In the genomic region with DNA sequence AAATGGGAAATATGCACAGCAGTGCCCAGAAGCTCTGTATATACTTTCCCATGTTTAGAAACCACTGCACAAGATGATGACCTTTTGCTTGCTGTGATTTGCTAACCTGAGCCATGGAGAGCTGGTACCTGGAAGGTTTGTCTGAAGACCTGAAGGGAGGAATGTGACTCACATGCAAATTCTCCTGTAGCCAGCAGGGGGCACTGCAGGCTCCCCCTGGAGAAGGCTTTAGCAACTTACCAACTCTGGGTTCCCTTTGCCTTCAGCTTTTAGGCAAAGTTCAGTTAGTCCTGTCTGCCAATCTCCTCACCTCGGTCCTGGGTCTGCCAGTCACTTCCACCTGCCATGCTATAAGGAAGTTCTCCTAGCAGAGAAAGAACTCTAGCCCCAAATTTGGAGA, we compare ENCODE assay signal across 9 mouse cellular contexts. TPM values are rescaled to one million over a fixed set of nuclear protein-coding genes. Genes with fewer than 3 reads are reported as not detected.
A peak's percentile ranks its signal among the peaks of the same experiment; 100 is the strongest.
DNase-seq lines count a peak whose midpoint lies in the region; ATAC-seq and TF ChIP-seq lines count a peak whose summit lies in the region.
"Had no signal": no experiment of that assay in that cellular context is flagged by ENCODE, and none has a peak within 500 bp of the region (broad histone marks: within the 10 kb centered on the region; RNA-seq: fewer than 3 reads in every experiment).

No protein-coding gene starts in this region.

- no peak overlapping the region for H3K4me3 ChIP-seq in forebrain, embryonic 14.5 days (ENCODE audit: low read depth, low read length)
- H3K4me3 ChIP-seq in forebrain, embryonic 11.5 days (ENCODE audit: low read depth, low read length) = no peak overlapping the region
- H3K4me3 ChIP-seq in lung, adult 2 months (replicated peaks; ENCODE audit: extremely low read depth, low read depth, low read length) = no peak overlapping the region
- H3K4me3 ChIP-seq in embryonic facial prominence, embryonic 11.5 days (ENCODE audit: low read depth, low read length) = no peak overlapping the region
- H3K4me3 ChIP-seq: hindbrain, embryonic 15.5 days had no signal

- H3K4me1 ChIP-seq in forebrain, embryonic 14.5 days (ENCODE audit: control insufficient read depth, insufficient read depth, low read length) = no peaks in the 10 kb centered on the region
- no peaks in the 10 kb centered on the region for H3K4me1 ChIP-seq in forebrain, embryonic 11.5 days (replicated peaks; ENCODE audit: control insufficient read depth, insufficient read depth, low read length)
- H3K4me1 ChIP-seq in lung, adult 2 months (ENCODE audit: control insufficient read depth, insufficient read depth, low read length) = no peaks in the 10 kb centered on the region
- no peaks in the 10 kb centered on the region for H3K4me1 ChIP-seq in embryonic facial prominence, embryonic 11.5 days (ENCODE audit: control insufficient read depth, insufficient read depth, low read length)

- 8% methylated on average over 1 of the region's 1 CpGs for WGBS in forebrain, embryonic 14.5 days
- 22% methylated on average over 1 of the region's 1 CpGs for WGBS in forebrain, embryonic 11.5 days
- 6% methylated on average over 1 of the region's 1 CpGs for WGBS in lung, adult 2 months
- 19% methylated on average over 1 of the region's 1 CpGs for WGBS in embryonic facial prominence, embryonic 11.5 days

- H3K9ac ChIP-seq in forebrain, embryonic 14.5 days (ENCODE audit: low read length) = no peak overlapping the region
- H3K9ac ChIP-seq in forebrain, embryonic 11.5 days (ENCODE audit: low read length) = no peak overlapping the region
- H3K9ac ChIP-seq in embryonic facial prominence, embryonic 11.5 days (replicated peaks; ENCODE audit: low read length) = no peak overlapping the region
- H3K9ac ChIP-seq: hindbrain, embryonic 15.5 days had no signal

- H3K9me3 ChIP-seq in forebrain, embryonic 14.5 days (replicated peaks; ENCODE audit: control insufficient read depth, low read length) = no peaks in the 10 kb centered on the region
- no peaks in the 10 kb centered on the region for H3K9me3 ChIP-seq in forebrain, embryonic 11.5 days (ENCODE audit: control insufficient read depth, low read length)
- no peaks in the 10 kb centered on the region for H3K9me3 ChIP-seq in embryonic facial prominence, embryonic 11.5 days (replicated peaks; ENCODE audit: control insufficient read depth, low read length)
- H3K9me3 ChIP-seq: hindbrain, embryonic 15.5 days had no signal

- no peak overlapping the region for H3K27ac ChIP-seq in forebrain, embryonic 14.5 days (ENCODE audit: low read depth, low read length)
- no peak overlapping the region for H3K27ac ChIP-seq in forebrain, embryonic 11.5 days (ENCODE audit: low read depth, low read length)
- H3K27ac ChIP-seq in embryonic facial prominence, embryonic 11.5 days (replicated peaks; ENCODE audit: low read depth, low read length) = no peak overlapping the region
- H3K27ac ChIP-seq: hindbrain, embryonic 15.5 days had no signal

- ATAC-seq in forebrain, embryonic 14.5 days = no peak
- ATAC-seq in forebrain, embryonic 11.5 days (replicated peaks; ENCODE audit: low FRiP score) = no peak
- ATAC-seq in embryonic facial prominence, embryonic 11.5 days (replicated peaks; ENCODE audit: insufficient number of reproducible peaks, low FRiP score, low TSS enrichment, low read depth) = no peak

- TF ChIP-seq CTCF in lung, adult 2 months (IDR thresholded peaks at IDR 0.05; ENCODE audit: insufficient read depth, low read length) = peak; percentile 83

- TF ChIP-seq POLR2A in lung, adult 2 months (IDR thresholded peaks at IDR 0.05; ENCODE audit: borderline replicate concordance, extremely low read depth, low read depth, low read length) = no peak

- peak; percentile 45 for DNase-seq in forebrain, embryonic 14.5 days (ENCODE audit: low spot score)
- no peak for DNase-seq in forebrain, embryonic 11.5 days (ENCODE audit: low spot score)
- DNase-seq in lung, adult 2 months = no peak
- DNase-seq in lung, postnatal 36 days = no peak
- peak; percentile 66 for DNase-seq in R1 (ENCODE audit: low read depth, low spot score)
- peak; percentile 66 for DNase-seq in embryonic facial prominence, embryonic 11.5 days (ENCODE audit: low spot score)
- peak; percentile 49 for DNase-seq in naive thymus-derived CD4-positive, alpha-beta T cell, adult 2 months (ENCODE audit: low read depth)
- no peak for DNase-seq in Muller cell, postnatal 12 days (ENCODE audit: inconsistent ontology term)

- H3K27me3 ChIP-seq in forebrain, embryonic 14.5 days (replicated peaks; ENCODE audit: control insufficient read depth, insufficient read depth, low read length) = no peaks in the 10 kb centered on the region
- H3K27me3 ChIP-seq in forebrain, embryonic 11.5 days (ENCODE audit: control insufficient read depth, insufficient read depth, low read length) = no peaks in the 10 kb centered on the region
- H3K27me3 ChIP-seq in embryonic facial prominence, embryonic 11.5 days (ENCODE audit: control insufficient read depth, insufficient read depth, low read length) = no peaks in the 10 kb centered on the region
- H3K27me3 ChIP-seq: hindbrain, embryonic 15.5 days had no signal

- no peak overlapping the region for H3K4me2 ChIP-seq in forebrain, embryonic 14.5 days (ENCODE audit: low read length)
- H3K4me2 ChIP-seq in forebrain, embryonic 11.5 days (ENCODE audit: low read depth, low read length, severe bottlenecking) = no peak overlapping the region
- H3K4me2 ChIP-seq in embryonic facial prominence, embryonic 11.5 days (ENCODE audit: low read depth, low read length) = no peak overlapping the region
- H3K4me2 ChIP-seq: hindbrain, embryonic 15.5 days had no signal

- no peaks in the 10 kb centered on the region for H3K36me3 ChIP-seq in forebrain, embryonic 14.5 days (ENCODE audit: control insufficient read depth, insufficient read depth, low read length)
- H3K36me3 ChIP-seq in forebrain, embryonic 11.5 days (ENCODE audit: control insufficient read depth, insufficient read depth, low read length) = no peaks in the 10 kb centered on the region
- no peaks in the 10 kb centered on the region for H3K36me3 ChIP-seq in embryonic facial prominence, embryonic 11.5 days (replicated peaks; ENCODE audit: control insufficient read depth, insufficient read depth, low read depth, low read length)
- H3K36me3 ChIP-seq: hindbrain, embryonic 15.5 days had no signal

RNA-seq across cellular contexts. Expression of a gene that starts 15.5 kb away (rescaled TPM):
- polyA plus RNA-seq in forebrain, embryonic 14.5 days (2014; fragmentation: Nextera tagmentation; extraction: Ambion mirVana) = not detected in 2 replicates
- not detected in 2 replicates for polyA plus RNA-seq in forebrain, embryonic 11.5 days (2014; fragmentation: Nextera tagmentation; extraction: Ambion mirVana)
- 0.69 and 0.77 TPM in 2 replicates for polyA plus RNA-seq in lung, adult 2 months (2012; rRNA removed)
- polyA plus RNA-seq in embryonic facial prominence, embryonic 11.5 days (2014; fragmentation: Nextera tagmentation; extraction: Ambion mirVana) = not detected in 2 replicates

RNA-seq across cellular contexts. Expression of a gene that starts 16.6 kb away (rescaled TPM):
- polyA plus RNA-seq in forebrain, embryonic 14.5 days (2014; fragmentation: Nextera tagmentation; extraction: Ambion mirVana) = 5.4 and 6.7 TPM in 2 replicates
- polyA plus RNA-seq in forebrain, embryonic 11.5 days (2014; fragmentation: Nextera tagmentation; extraction: Ambion mirVana) = 7.1 and 7.9 TPM in 2 replicates
- 17.9 and 18.0 TPM in 2 replicates for polyA plus RNA-seq in lung, adult 2 months (2012; rRNA removed)
- polyA plus RNA-seq in embryonic facial prominence, embryonic 11.5 days (2014; fragmentation: Nextera tagmentation; extraction: Ambion mirVana) = 8.0 and 8.1 TPM in 2 replicates

RNA-seq across cellular contexts. Expression of a gene that starts 33.8 kb away (rescaled TPM):
- polyA plus RNA-seq in forebrain, embryonic 14.5 days (2014; fragmentation: Nextera tagmentation; extraction: Ambion mirVana) = 19.9 and 34.7 TPM in 2 replicates
- 0.41 and 0.60 TPM in 2 replicates for polyA plus RNA-seq in forebrain, embryonic 11.5 days (2014; fragmentation: Nextera tagmentation; extraction: Ambion mirVana)
- polyA plus RNA-seq in lung, adult 2 months (2012; rRNA removed) = 2.6 and 2.8 TPM in 2 replicates
- 0.84 and 1.6 TPM in 2 replicates for polyA plus RNA-seq in embryonic facial prominence, embryonic 11.5 days (2014; fragmentation: Nextera tagmentation; extraction: Ambion mirVana)

RNA-seq across cellular contexts. Expression of a gene that starts 45.4 kb away (rescaled TPM):
- polyA plus RNA-seq in forebrain, embryonic 14.5 days (2014; fragmentation: Nextera tagmentation; extraction: Ambion mirVana) = 35.6 and 36.3 TPM in 2 replicates
- polyA plus RNA-seq in forebrain, embryonic 11.5 days (2014; fragmentation: Nextera tagmentation; extraction: Ambion mirVana) = 46.6 and 47.0 TPM in 2 replicates
- 60.3 and 65.4 TPM in 2 replicates for polyA plus RNA-seq in lung, adult 2 months (2012; rRNA removed)
- 43.0 and 44.0 TPM in 2 replicates for polyA plus RNA-seq in embryonic facial prominence, embryonic 11.5 days (2014; fragmentation: Nextera tagmentation; extraction: Ambion mirVana)

Comparison
In these comparisons a context has a peak if more than half of its experiments do, and no peak if none do; other contexts are left out.
1. DNase-seq: peak in forebrain, embryonic 14.5 days (single experiment), R1 (single experiment), embryonic facial prominence, embryonic 11.5 days (single experiment) and naive thymus-derived CD4-positive, alpha-beta T cell, adult 2 months (single experiment); none in forebrain, embryonic 11.5 days (single experiment), lung, adult 2 months (single experiment), lung, postnatal 36 days (single experiment) and Muller cell, postnatal 12 days (single experiment).